43 mouse cellular contexts compared by ENCODE assay signal in genomic region chr1:92571022-92571421, GRCm38 (mm10). TPM values are rescaled to one million over a fixed set of nuclear protein-coding genes. Genes with fewer than 3 reads are reported as not detected.
"Had no signal": no experiment of that assay in that cellular context is flagged by ENCODE, and none has a peak within 500 bp of the region (broad histone marks: within the 10 kb centered on the region; RNA-seq: fewer than 3 reads in every experiment).

Gene Olfr1413 (plus strand): TSS chr1:92571322.

- H3K36me3 ChIP-seq: heart, embryonic 10.5 days; heart, embryonic 12.5 days; heart, embryonic 13.5 days; heart, embryonic 15.5 days; hindbrain, embryonic 10.5 days; hindbrain, embryonic 12.5 days; hindbrain, embryonic 13.5 days; hindbrain, embryonic 15.5 days; intestine, embryonic 15.5 days; kidney, embryonic 15.5 days had no signal

- H3K27ac ChIP-seq: heart, embryonic 10.5 days; heart, embryonic 13.5 days; heart, embryonic 15.5 days; hindbrain, embryonic 10.5 days; hindbrain, embryonic 12.5 days; hindbrain, embryonic 13.5 days; hindbrain, embryonic 14.5 days; hindbrain, embryonic 15.5 days; hindbrain, postnatal 0 days; intestine, embryonic 15.5 days; kidney, embryonic 15.5 days; kidney, postnatal 0 days; layer of hippocampus, adult 2 months had no signal

- DNase-seq: heart, postnatal 10 days; heart, postnatal 14 days; heart, postnatal 36 days; heart, postnatal 4 days; kidney, adult 11 months; kidney, adult 18-20 months; kidney, adult 2 months; kidney, adult 8-10 months; kidney, adult 9 months; kidney, postnatal 10 days; kidney, postnatal 14 days; kidney, postnatal 25 days; kidney, postnatal 36 days; kidney, postnatal 4 days; layer of hippocampus, adult 9-11 months; layer of hippocampus, postnatal 36 days had no signal

- H3K4me1 ChIP-seq: heart, embryonic 10.5 days; heart, embryonic 12.5 days; heart, embryonic 13.5 days; heart, embryonic 15.5 days; hindbrain, embryonic 10.5 days; hindbrain, embryonic 12.5 days; hindbrain, embryonic 13.5 days; hindbrain, embryonic 15.5 days; intestine, embryonic 15.5 days; kidney, embryonic 15.5 days had no signal

- H3K4me3 ChIP-seq: heart, embryonic 10.5 days; heart, embryonic 12.5 days; heart, embryonic 13.5 days; heart, embryonic 15.5 days; hindbrain, embryonic 10.5 days; hindbrain, embryonic 12.5 days; hindbrain, embryonic 13.5 days; hindbrain, embryonic 15.5 days; intestine, embryonic 15.5 days; kidney, embryonic 15.5 days; layer of hippocampus, adult 2 months had no signal

- H3K27me3 ChIP-seq: heart, embryonic 13.5 days; heart, embryonic 15.5 days; hindbrain, embryonic 12.5 days; hindbrain, embryonic 13.5 days; hindbrain, embryonic 15.5 days; intestine, embryonic 15.5 days; kidney, embryonic 15.5 days had no signal

RNA-seq across cellular contexts. Expression of gene Olfr1413, which starts in this region (rescaled TPM):
- polyA plus RNA-seq: heart, embryonic 10.5 days; heart, embryonic 11.5 days; heart, embryonic 12.5 days; heart, embryonic 13.5 days; heart, embryonic 14.5 days; heart, embryonic 15.5 days; heart, embryonic 16.5 days; heart, postnatal 0 days; hindbrain, embryonic 10.5 days; hindbrain, embryonic 11.5 days; hindbrain, embryonic 12.5 days; hindbrain, embryonic 13.5 days; hindbrain, embryonic 14.5 days; hindbrain, embryonic 15.5 days; hindbrain, embryonic 16.5 days; hindbrain, postnatal 0 days; inflammation-experienced regulatory T-cells, adult 6 months; intestine, embryonic 14.5 days; intestine, embryonic 15.5 days; intestine, embryonic 16.5 days; intestine, postnatal 0 days; kidney, adult 2 months; kidney, embryonic 14.5 days; kidney, embryonic 15.5 days; kidney, embryonic 16.5 days; kidney, postnatal 0 days; large intestine, adult 2 months had no signal
